Mouse (Mus musculus) MEL (cell line): ENCODE data around the gene Irf2bp1.

Experiments
- CTCF ChIP-seq, 3 experiments: IDR thresholded peaks in 2 of 3; conservative IDR thresholded peaks in 1 of 3; 2 replicates each; pipeline ENCODE4 v1.5.1; 2011 to 2012; ENCODE audit warnings: low read length in 3 of 3, low read depth in 2 of 3, mild to moderate bottlenecking in 2 of 3, improper control_type of control experiment in 1 of 3, inconsistent platforms in 1 of 3, mixed read lengths in 1 of 3, moderate library complexity in 1 of 3; ENCODE audit not compliant: control insufficient read depth in 1 of 3, insufficient read depth in 1 of 3, poor library complexity in 1 of 3, severe bottlenecking in 1 of 3
- JUND ChIP-seq: IDR thresholded peaks from 2 replicates; pipeline ENCODE4 v1.6.1; 2011; ENCODE audit warnings: low read depth, mild to moderate bottlenecking, improper control_type of control experiment, low read length
- POLR2A ChIP-seq, 2 experiments: IDR thresholded peaks; 2 replicates each; pipeline ENCODE4 v1.6.1; 2011 to 2012; ENCODE audit warnings: low read length in 2 of 2, mild to moderate bottlenecking in 2 of 2, control low read depth in 1 of 2, improper control_type of control experiment in 1 of 2, low read depth in 1 of 2, moderate library complexity in 1 of 2; ENCODE audit not compliant: control insufficient read depth in 1 of 2, insufficient read depth in 1 of 2, poor library complexity in 1 of 2
- ZC3H11A ChIP-seq: IDR thresholded peaks from 2 replicates; pipeline ENCODE4 v1.6.1; 2012; ENCODE audit warnings: low read depth, mild to moderate bottlenecking, inconsistent platforms, low read length, improper control_type of control experiment

- TF ChIP-seq ZC3H11A (no peak), CTCF (IDR thresholded peaks at IDR 0.05 in 2 of 3, conservative IDR thresholded peaks at IDR 0.05 in 1 of 3; ENCODE audit: control insufficient read depth in 1 of 3, insufficient read depth in 1 of 3, low read depth in 2 of 3, low read length in 3 of 3, poor library complexity in 1 of 3, severe bottlenecking in 1 of 3) (no peak), POLR2A (IDR thresholded peaks at IDR 0.05; ENCODE audit: control insufficient read depth in 1 of 2, insufficient read depth in 1 of 2, low read depth in 1 of 2, low read length in 2 of 2, poor library complexity in 1 of 2) (no peak), JUND (no peak)
These were observed 38.5 kb upstream of the Irf2bp1 start for GRCm38 (mm10) chr7:18965312-18965711.
